10 mouse cellular contexts compared by ENCODE assay signal in the genomic region with DNA sequence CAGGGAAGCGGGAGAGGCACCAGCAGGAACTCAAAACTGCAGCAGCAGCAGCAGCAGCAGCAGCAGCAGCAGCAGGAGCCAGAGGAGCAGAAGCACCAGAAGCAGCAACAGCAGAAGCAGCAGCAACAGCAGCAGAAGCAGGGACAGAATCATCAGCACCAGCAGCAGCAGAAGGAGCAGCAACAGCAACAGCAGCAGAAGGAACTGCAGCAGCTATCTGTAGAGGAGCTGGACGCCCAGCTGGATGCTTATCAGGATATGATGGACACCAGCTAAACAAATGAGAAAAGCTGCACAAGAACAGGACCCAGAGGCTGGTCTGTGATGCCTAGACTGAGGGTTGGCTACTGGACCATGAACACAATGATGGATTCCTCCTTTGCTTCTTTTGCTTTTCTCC. TPM values are rescaled to one million over a fixed set of nuclear protein-coding genes. Genes with fewer than 3 reads are reported as not detected.
DNase-seq lines count a peak whose midpoint lies in the region; TF ChIP-seq lines count a peak whose summit lies in the region.
"Not testable (repeated sequence)": the region's sequence is repeated elsewhere in the genome, so short reads cannot be mapped to it uniquely, and the experiment has no call there.
"Had no signal": no experiment of that assay in that cellular context is flagged by ENCODE, and none has a peak within 500 bp of the region (broad histone marks: within the 10 kb centered on the region; RNA-seq: fewer than 3 reads in every experiment).

No protein-coding gene starts in this region.

- H3K27ac ChIP-seq in gastrocnemius, adult 2 months = not testable (repeated sequence)

- DNase-seq in adrenal gland, postnatal 14 days = peak; percentile 1
- DNase-seq in gastrocnemius, adult 2 months = peak; percentile 21
- DNase-seq in heart, postnatal 36 days = peak; percentile 2 to 9
- peak; percentile 3 for DNase-seq in layer of hippocampus, adult 11-12 months (ENCODE audit: low spot score)
- DNase-seq in left cerebral cortex, postnatal 25 days (ENCODE audit: low spot score in 2 of 2) = peak; percentile 4 to 5
- peak; percentile 7 for DNase-seq in ovary, postnatal 14 days (ENCODE audit: low spot score)
- DNase-seq in spleen, postnatal 4 days (ENCODE audit: low spot score in 2 of 2) = peak; percentile 23 to 68
- DNase-seq in urinary bladder, postnatal 25 days (ENCODE audit: low spot score) = peak; percentile 7

- intact Hi-C loops in gastrocnemius, adult 2 months (cut with DNase I); heart, postnatal 36 days (cut with DNase I); left cerebral cortex, postnatal 25 days (cut with DNase I): not testable (repeated sequence)

- TF ChIP-seq CTCF in gastrocnemius, adult 2 months (IDR thresholded peaks at IDR 0.05) = not testable (repeated sequence)

- not testable (repeated sequence) for H3K4me3 ChIP-seq in gastrocnemius, adult 2 months

RNA-seq across cellular contexts. Expression of a gene that starts 4.3 kb away (rescaled TPM):
- total RNA-seq in adrenal gland, postnatal 14 days (2021) = not detected in 2 replicates
- total RNA-seq in gastrocnemius, adult 2 months (2021) = not detected
- not detected for total RNA-seq in heart, postnatal 36 days (2021)
- total RNA-seq in left cerebral cortex, postnatal 25 days (2021) = not detected
- total RNA-seq: megakaryocyte-erythroid progenitor cell, adult 5-6 weeks; monocyte, adult 5-6 weeks had no signal

RNA-seq across cellular contexts. Expression of a gene that starts 5.9 kb away (rescaled TPM):
- total RNA-seq in adrenal gland, postnatal 14 days (2021) = not detected in 2 replicates
- not detected for total RNA-seq in gastrocnemius, adult 2 months (2021)
- total RNA-seq in heart, postnatal 36 days (2021) = not detected
- total RNA-seq in left cerebral cortex, postnatal 25 days (2021) = not detected
- total RNA-seq: megakaryocyte-erythroid progenitor cell, adult 5-6 weeks; monocyte, adult 5-6 weeks had no signal

RNA-seq across cellular contexts. Expression of a gene that starts 11.1 kb away (rescaled TPM):
- not detected in 2 replicates for total RNA-seq in adrenal gland, postnatal 14 days (2021)
- not detected for total RNA-seq in gastrocnemius, adult 2 months (2021)
- total RNA-seq in heart, postnatal 36 days (2021) = not detected
- not detected for total RNA-seq in left cerebral cortex, postnatal 25 days (2021)
- total RNA-seq: megakaryocyte-erythroid progenitor cell, adult 5-6 weeks; monocyte, adult 5-6 weeks had no signal

RNA-seq across cellular contexts. Expression of a gene that starts 16.2 kb away (rescaled TPM):
- not detected in 2 replicates for total RNA-seq in adrenal gland, postnatal 14 days (2021)
- not detected for total RNA-seq in gastrocnemius, adult 2 months (2021)
- not detected for total RNA-seq in heart, postnatal 36 days (2021)
- total RNA-seq in left cerebral cortex, postnatal 25 days (2021) = not detected
- total RNA-seq: megakaryocyte-erythroid progenitor cell, adult 5-6 weeks; monocyte, adult 5-6 weeks had no signal

RNA-seq across cellular contexts. Expression of a gene that starts 21.4 kb away (rescaled TPM):
- not detected in 2 replicates for total RNA-seq in adrenal gland, postnatal 14 days (2021)
- total RNA-seq in gastrocnemius, adult 2 months (2021) = not detected
- not detected for total RNA-seq in heart, postnatal 36 days (2021)
- total RNA-seq in left cerebral cortex, postnatal 25 days (2021) = not detected
- total RNA-seq: megakaryocyte-erythroid progenitor cell, adult 5-6 weeks; monocyte, adult 5-6 weeks had no signal
